In the genomic region with DNA sequence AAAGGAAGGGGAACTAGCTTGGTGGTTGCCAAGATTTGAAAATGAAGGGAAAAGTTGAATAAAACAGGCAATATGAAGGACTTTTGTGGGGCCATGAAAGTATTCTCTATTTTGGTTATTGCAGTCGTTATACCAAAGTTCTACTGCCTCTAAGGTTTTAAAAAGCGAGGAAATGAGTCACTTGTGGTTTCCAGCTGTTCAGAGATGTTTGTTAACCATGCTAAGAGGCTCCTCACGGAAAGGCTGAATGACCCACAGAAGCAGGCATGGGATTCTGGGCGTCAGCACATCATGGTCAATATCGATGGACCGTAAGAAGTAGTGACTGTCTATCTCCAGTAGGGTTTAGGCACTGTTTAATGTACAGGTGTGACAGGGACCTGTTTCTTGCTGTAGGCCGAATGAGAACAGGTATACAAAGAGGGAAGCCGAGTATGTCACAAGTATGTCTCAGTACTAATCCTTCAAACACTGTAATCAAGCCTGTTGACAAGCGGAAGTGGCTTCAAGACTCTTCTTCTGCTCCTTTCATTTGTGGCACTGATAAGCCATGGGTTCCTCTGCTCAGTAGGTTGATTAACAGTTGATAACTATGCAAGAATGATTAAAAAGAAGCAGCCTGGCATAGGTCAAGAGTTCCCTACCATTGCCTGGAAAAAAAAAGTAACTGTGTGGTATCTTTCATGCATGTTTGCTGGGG, we compare ENCODE assay signal across 16 mouse cellular contexts.
"Had no signal": no experiment of that assay in that cellular context is flagged by ENCODE, and none has a peak within 500 bp of the region (broad histone marks: within the 10 kb centered on the region; RNA-seq: fewer than 3 reads in every experiment).

No protein-coding gene starts in this region.

- H3K9ac ChIP-seq: kidney, embryonic 15.5 days; liver, embryonic 13.5 days; midbrain, embryonic 13.5 days had no signal

- H3K36me3 ChIP-seq: kidney, embryonic 15.5 days; liver, embryonic 13.5 days; midbrain, embryonic 13.5 days had no signal

- ATAC-seq: midbrain, embryonic 13.5 days; midbrain, embryonic 16.5 days had no signal

- H3K27me3 ChIP-seq: kidney, embryonic 15.5 days; liver, embryonic 13.5 days; midbrain, embryonic 13.5 days had no signal

- H3K4me2 ChIP-seq: kidney, embryonic 15.5 days; liver, embryonic 13.5 days; midbrain, embryonic 13.5 days had no signal

- H3K9me3 ChIP-seq: kidney, embryonic 15.5 days; liver, embryonic 13.5 days; midbrain, embryonic 13.5 days had no signal

- DNase-seq: kidney, postnatal 10 days; kidney, postnatal 36 days; liver, embryonic 13.5 days; lung, adult 2 months; lung, postnatal 14 days; lung, postnatal 4 days; right cerebral cortex, adult 18-20 months; right cerebral cortex, postnatal 14 days; right cerebral cortex, postnatal 4 days; thymus, adult 2 months; thymus, postnatal 14 days; thymus, postnatal 4 days had no signal

- H3K4me3 ChIP-seq: kidney, embryonic 15.5 days; liver, embryonic 13.5 days; midbrain, embryonic 13.5 days had no signal

- H3K27ac ChIP-seq: kidney, embryonic 15.5 days; liver, embryonic 13.5 days; midbrain, embryonic 13.5 days; stomach, postnatal 0 days had no signal

- H3K4me1 ChIP-seq: liver, embryonic 13.5 days; midbrain, embryonic 13.5 days had no signal
